Mouse (Mus musculus) activated CD4-positive, CD25-positive, alpha-beta regulatory T cell, adult 9 weeks (primary cell): ENCODE data around the gene Olfr668. TPM values are rescaled to one million over a fixed set of nuclear protein-coding genes. Genes with fewer than 3 reads are reported as not detected.

ENCODE experiments used
- polyA plus RNA-seq: library from polyadenylated mRNA; unstranded; fragments of 100-300 nt; shearing (Covaris generic); gene quantifications from one replicate; pipeline ENCODE4 v1.2.1, GENCODE M21; 2017

Gene Olfr668
- not detected for polyA plus RNA-seq

GRCm38 (mm10) chr7:104927957-104928356 lies at the start of gene Olfr668:
Olfr668 (minus strand) TSS chr7:104928057.

GRCm38 (mm10) chr7:104962520-104962919 lies 34.7 kb upstream of the Olfr668 start, which contains the start of gene Olfr670:
Olfr670 (minus strand) TSS chr7:104962620.

GRCm38 (mm10) chr7:104933940-104934339 lies 6.1 kb upstream of the Olfr668 start, which contains the start of gene Olfr669:
Olfr669 (plus strand) TSS chr7:104934240.

GRCm38 (mm10) chr7:104921382-104921781 lies 6.5 kb downstream of the Olfr668 start, which contains the start of gene Olfr667:
Olfr667 (minus strand) TSS chr7:104921482.

GRCm38 (mm10) chr7:104895852-104896251 lies 32.0 kb downstream of the Olfr668 start, which contains the start of gene Olfr666:
Olfr666 (minus strand) TSS chr7:104895952.

GRCm38 (mm10) chr7:104877731-104878130 lies 50.1 kb downstream of the Olfr668 start, which contains the start of gene Olfr665:
Olfr665 (plus strand) TSS chr7:104878031.

Other genes starting within 250 kb of the Olfr668 start
- gene Olfr661, start 241.6 kb downstream of the Olfr668 start, polyA plus RNA-seq = not detected
- not detected for gene Usp17le, start 150.6 kb downstream of the Olfr668 start, polyA plus RNA-seq
- gene Usp17lb, start 85.5 kb downstream of the Olfr668 start, polyA plus RNA-seq = not detected
- 0.10 TPM for gene Usp17la, start 71.0 kb downstream of the Olfr668 start, polyA plus RNA-seq
- gene Olfr665, start 50.0 kb downstream of the Olfr668 start, polyA plus RNA-seq = not detected
- not detected for gene Olfr666, start 32.1 kb downstream of the Olfr668 start, polyA plus RNA-seq
- gene Olfr667, start 6.6 kb downstream of the Olfr668 start, polyA plus RNA-seq = not detected
- not detected for gene Olfr669, start 6.2 kb upstream of the Olfr668 start, polyA plus RNA-seq
- gene Olfr670, start 34.6 kb upstream of the Olfr668 start, polyA plus RNA-seq = not detected
- not detected for gene Olfr671, start 51.1 kb upstream of the Olfr668 start, polyA plus RNA-seq
- gene Olfr672, start 74.0 kb upstream of the Olfr668 start, polyA plus RNA-seq = not detected
- not detected for gene Olfr675, start 100.4 kb upstream of the Olfr668 start, polyA plus RNA-seq
- gene Olfr676, start 104.6 kb upstream of the Olfr668 start, polyA plus RNA-seq = not detected
- gene Olfr677, start 123.3 kb upstream of the Olfr668 start, polyA plus RNA-seq = not detected
- not detected for gene Olfr678, start 136.4 kb upstream of the Olfr668 start, polyA plus RNA-seq
- gene Olfr679, start 153.1 kb upstream of the Olfr668 start, polyA plus RNA-seq = not detected
- gene Olfr680-ps1, start 164.8 kb upstream of the Olfr668 start, polyA plus RNA-seq = not detected
- gene Olfr681, start 188.8 kb upstream of the Olfr668 start, polyA plus RNA-seq = not detected
- not detected for gene Olfr683, start 219.0 kb upstream of the Olfr668 start, polyA plus RNA-seq
- gene Olfr684, start 235.6 kb upstream of the Olfr668 start, polyA plus RNA-seq = not detected